Comparison of ENCODE assay signal across 10 mouse cellular contexts in genomic region chr1:89465417-89466002, GRCm38 (mm10). TPM values are rescaled to one million over a fixed set of nuclear protein-coding genes. Genes with fewer than 3 reads are reported as not detected.
DNase-seq lines count a peak whose midpoint lies in the region; TF ChIP-seq lines count a peak whose summit lies in the region.
"Had no signal": no experiment of that assay in that cellular context is flagged by ENCODE, and none has a peak within 500 bp of the region (broad histone marks: within the 10 kb centered on the region; RNA-seq: fewer than 3 reads in every experiment).

No protein-coding gene starts in this region.

- peak; percentile 91 for DNase-seq in heart, adult 11 months
- DNase-seq in heart, adult 18-20 months = no peak
- DNase-seq in left cerebral cortex, postnatal 14 days (ENCODE audit: low spot score in 2 of 2) = peak; percentile 31 to 57
- no peak for DNase-seq in left cerebral cortex, postnatal 4 days
- peak; percentile 78 for DNase-seq in brain, embryonic 14.5 days (ENCODE audit: low read depth)
- DNase-seq in layer of hippocampus, postnatal 10 days (ENCODE audit: low spot score in 2 of 2) = peak; percentile 38 to 43
- DNase-seq in retina, postnatal 1 day = no peak
- DNase-seq in gastrocnemius, postnatal 14 days = no peak
- DNase-seq: cerebellum, adult 11 months had no signal

- no peak for TF ChIP-seq CTCF in brain, embryonic 14.5 days (IDR thresholded peaks at IDR 0.05; ENCODE audit: borderline replicate concordance, extremely low read depth, insufficient read depth, insufficient read length)

- intact Hi-C loops in left cerebral cortex, postnatal 14 days (cut with DNase I) = loop anchor here (5.0 kb wide), 1 partner anchor 883 kb away; no protein-coding TSS in a partner anchor
- intact Hi-C loops in left cerebral cortex, postnatal 4 days (cut with DNase I) = no loop called here
- intact Hi-C loops in gastrocnemius, postnatal 14 days (cut with DNase I; ENCODE audit: low total_unique reads) = no loop called here

- TF ChIP-seq POLR2A in brain, embryonic 14.5 days (IDR thresholded peaks at IDR 0.05; ENCODE audit: borderline replicate concordance, extremely low read depth, insufficient read depth, insufficient read length, poor library complexity, severe bottlenecking) = no peak

RNA-seq across cellular contexts. Expression of gene Agap1, which starts 10.9 kb away (rescaled TPM):
- 10 to 100 TPM; 59.4 to 59.7 TPM for total RNA-seq in heart, adult 18-20 months (2021)
- 100 to 1,000 TPM; 246 to 257 TPM for total RNA-seq in left cerebral cortex, postnatal 14 days (2021)
- total RNA-seq in left cerebral cortex, postnatal 4 days (2021) = 100 to 1,000 TPM; 415 to 416 TPM
- 58.0 and 145 TPM in 2 replicates for polyA plus RNA-seq in brain, embryonic 14.5 days (2012; rRNA removed)
- total RNA-seq in layer of hippocampus, postnatal 10 days (2021) = 100 to 1,000 TPM; 313 to 315 TPM
- 10 to 100 TPM; 28.3 to 32.3 TPM for total RNA-seq in gastrocnemius, postnatal 14 days (2021)
- total RNA-seq: CH12.LX had no signal

Comparison
In these comparisons a context has a peak if more than half of its experiments do, and no peak if none do; other contexts are left out.
1. DNase-seq: peak in heart, adult 11 months (single experiment), left cerebral cortex, postnatal 14 days (2 of 2), brain, embryonic 14.5 days (single experiment) and layer of hippocampus, postnatal 10 days (2 of 2); none in heart, adult 18-20 months (0 of 2), left cerebral cortex, postnatal 4 days (single experiment), retina, postnatal 1 day (single experiment) and gastrocnemius, postnatal 14 days (single experiment).
2. RNA of gene Agap1, which starts 10.9 kb away (total RNA-seq): 415 to 416 TPM in left cerebral cortex, postnatal 4 days, 313 to 315 TPM in layer of hippocampus, postnatal 10 days and 246 to 257 TPM in left cerebral cortex, postnatal 14 days; 59.4 to 59.7 TPM in heart, adult 18-20 months and 28.3 to 32.3 TPM in gastrocnemius, postnatal 14 days; every median in the first group is over 4 times any median in the second.